Mouse (Mus musculus) liver, embryonic 16.5 days (tissue): ENCODE measurements around the gene St8sia1. TPM values are rescaled to one million over a fixed set of nuclear protein-coding genes. Genes with fewer than 3 reads are reported as not detected.

Source experiments
- ATAC-seq: fragments of 200-750 bp; cut with Nextera tagmentation; 2 replicates; pipeline ENCODE4 v1.8.0; 2017; ENCODE audit warnings: low read depth, mild to moderate bottlenecking, moderate number of reproducible peaks, moderate library complexity
- H3K27ac ChIP-seq: fragments of 300-500 bp; sonication (generic); 2 replicates; pipeline ENCODE4 v1.5.1; 2014; ENCODE audit warnings: mild to moderate bottlenecking, low read length
- H3K27me3 ChIP-seq: fragments of 300-500 bp; sonication (generic); 2 replicates; pipeline ENCODE4 v1.6.1; 2014; ENCODE audit warnings: low read depth, low read length, mixed read lengths; ENCODE audit not compliant: control insufficient read depth, insufficient read depth
- H3K36me3 ChIP-seq: fragments of 300-500 bp; sonication (generic); 2 replicates; pipeline ENCODE4 v1.6.1; 2014; ENCODE audit warnings: mild to moderate bottlenecking; ENCODE audit not compliant: control insufficient read depth, insufficient read depth
- H3K4me1 ChIP-seq: fragments of 300-500 bp; sonication (generic); 2 replicates; pipeline ENCODE4 v1.6.1; 2014; ENCODE audit warnings: low read depth, low read length, mixed read lengths; ENCODE audit not compliant: control insufficient read depth
- H3K4me2 ChIP-seq: fragments of 300-500 bp; sonication (generic); 2 replicates; pipeline ENCODE4 v1.6.1; 2014; ENCODE audit warnings: low read depth, low read length, mixed read lengths
- H3K4me3 ChIP-seq: fragments of 300-500 bp; sonication (generic); 2 replicates; pipeline ENCODE4 v1.5.1; 2014; ENCODE audit warnings: low read depth, mild to moderate bottlenecking, low read length
- H3K9ac ChIP-seq: fragments of 300-500 bp; sonication (generic); 2 replicates; pipeline ENCODE4 v1.6.1; 2014; ENCODE audit warnings: low read depth, low read length
- H3K9me3 ChIP-seq: fragments of 300-500 bp; sonication (generic); replicated peaks from 2 replicates; pipeline ENCODE4 v1.6.1; 2016; ENCODE audit warnings: low read length; ENCODE audit not compliant: control insufficient read depth
- WGBS: fragments of 180-500 bp; shearing (Covaris S2); extraction: QIAGEN DNeasy Blood & Tissue Kit; methylation state at CpG from one replicate; pipeline ENCODE4 v1.1.7; 2014; ENCODE audit not compliant: insufficient replicate concordance; 5-methylcytosine and 5-hydroxymethylcytosine counted together
- polyA plus RNA-seq: library from polyadenylated mRNA; unstranded; fragments of >200 nt; fragmentation: Nextera tagmentation; extraction: Ambion mirVana; gene quantifications from 2 replicates; pipeline ENCODE4 v1.2.1, GENCODE M21; 2015

Gene St8sia1
- polyA plus RNA-seq, 1 experiment from 2014 or later: 0.05 TPM

- Histone ChIP-seq H3K4me2 (peak overlapping the region; percentile 62), H3K36me3 (no peaks in the 10 kb centered on the region), H3K4me3 (peak overlapping the region; percentile 48), H3K27me3 (peaks cover 31% of the 10 kb centered on the region), H3K9me3 (no peaks in the 10 kb centered on the region), H3K4me1 (no peaks in the 10 kb centered on the region; the same call in 1 of the 2 replicates), H3K9ac (no peak overlapping the region), H3K27ac (no peak overlapping the region)
- under 1% methylated on average over 39 of the region's 39 CpGs for WGBS
- peak; percentile 76 for ATAC-seq
These were observed 506 bp upstream of the St8sia1 start for GRCm38 (mm10) chr6:142964531-142965385.

GRCm38 (mm10) chr6:142963480-142964075 lies 674 bp downstream of the St8sia1 start:
- no peaks in the 10 kb centered on the region for H3K36me3 ChIP-seq
- no peak for ATAC-seq
- H3K4me1 ChIP-seq: no peaks in the 10 kb centered on the region; the same call in 1 of the 2 replicates
- no peak overlapping the region for H3K9ac ChIP-seq
- WGBS: 17% methylated on average over 30 of the region's 30 CpGs
- H3K4me2 ChIP-seq: peak overlapping the region; percentile 62
- H3K27me3 ChIP-seq: peaks cover 31% of the 10 kb centered on the region
- H3K4me3 ChIP-seq: peak overlapping the region; percentile 48
- no peaks in the 10 kb centered on the region for H3K9me3 ChIP-seq
- no peak overlapping the region for H3K27ac ChIP-seq

- Histone ChIP-seq H3K27ac (no peak overlapping the region), H3K4me3 (no peak overlapping the region), H3K27me3 (peaks cover 31% of the 10 kb centered on the region), H3K9ac (no peak overlapping the region), H3K4me2 (no peak overlapping the region), H3K4me1 (no peaks in the 10 kb centered on the region; the same call in 1 of the 2 replicates), H3K9me3 (no peaks in the 10 kb centered on the region), H3K36me3 (no peaks in the 10 kb centered on the region)
- ATAC-seq: no peak
- 71% methylated on average over 14 of the region's 14 CpGs for WGBS
These were observed 1.4 kb downstream of the St8sia1 start for GRCm38 (mm10) chr6:142962881-142963280.

GRCm38 (mm10) chr6:142962476-142962875 lies 1.8 kb downstream of the St8sia1 start:
- no peaks in the 10 kb centered on the region for H3K9me3 ChIP-seq
- H3K4me1 ChIP-seq: no peaks in the 10 kb centered on the region; the same call in 1 of the 2 replicates
- peaks cover 31% of the 10 kb centered on the region for H3K27me3 ChIP-seq
- H3K36me3 ChIP-seq: no peaks in the 10 kb centered on the region
- no peak overlapping the region for H3K4me2 ChIP-seq
- H3K4me3 ChIP-seq: no peak overlapping the region
- ATAC-seq: no peak
- H3K27ac ChIP-seq: no peak overlapping the region
- H3K9ac ChIP-seq: no peak overlapping the region
- WGBS: 39% methylated on average over 10 of the region's 10 CpGs

GRCm38 (mm10) chr6:142961721-142962455 lies 2.4 kb downstream of the St8sia1 start:
- Histone ChIP-seq H3K36me3 (no peaks in the 10 kb centered on the region), H3K27ac (no peak overlapping the region), H3K27me3 (peaks cover 31% of the 10 kb centered on the region), H3K4me1 (no peaks in the 10 kb centered on the region; the same call in 1 of the 2 replicates), H3K4me3 (no peak overlapping the region), H3K9me3 (no peaks in the 10 kb centered on the region), H3K9ac (no peak overlapping the region), H3K4me2 (no peak overlapping the region)
- 54% methylated on average over 9 of the region's 9 CpGs for WGBS
- no peak for ATAC-seq

GRCm38 (mm10) chr6:142956556-142956955 lies 7.7 kb downstream of the St8sia1 start:
- H3K4me3 ChIP-seq: no peak overlapping the region
- H3K9ac ChIP-seq: no peak overlapping the region
- H3K27me3 ChIP-seq: no peaks in the 10 kb centered on the region
- no peaks in the 10 kb centered on the region for H3K36me3 ChIP-seq
- H3K4me1 ChIP-seq: peaks cover 5% of the 10 kb centered on the region
- H3K27ac ChIP-seq: no peak overlapping the region
- H3K4me2 ChIP-seq: no peak overlapping the region
- no peak for ATAC-seq
- H3K9me3 ChIP-seq: no peaks in the 10 kb centered on the region
- 46% methylated on average over 4 of the region's 4 CpGs for WGBS

- Histone ChIP-seq H3K4me2 (no peak overlapping the region), H3K27me3 (no peaks in the 10 kb centered on the region), H3K9me3 (no peaks in the 10 kb centered on the region), H3K4me1 (peaks cover 5% of the 10 kb centered on the region), H3K9ac (no peak overlapping the region), H3K4me3 (no peak overlapping the region), H3K27ac (no peak overlapping the region), H3K36me3 (no peaks in the 10 kb centered on the region)
- ATAC-seq: no peak
- WGBS: 53% methylated on average over 3 of the region's 3 CpGs
These were observed 9.0 kb downstream of the St8sia1 start for GRCm38 (mm10) chr6:142955281-142955680.

GRCm38 (mm10) chr6:142953189-142953588 lies 11.1 kb downstream of the St8sia1 start:
- Histone ChIP-seq H3K27me3 (no peaks in the 10 kb centered on the region), H3K9me3 (no peaks in the 10 kb centered on the region), H3K36me3 (no peaks in the 10 kb centered on the region), H3K4me2 (no peak overlapping the region), H3K9ac (no peak overlapping the region), H3K27ac (no peak overlapping the region), H3K4me1 (peaks cover 5% of the 10 kb centered on the region), H3K4me3 (no peak overlapping the region)
- ATAC-seq: no peak
